Mouse (Mus musculus): Measurements from ENCODE around the gene Ube2e2. TPM values are rescaled to one million over a fixed set of nuclear protein-coding genes. Genes with fewer than 3 reads are reported as not detected.
"Not testable (repeated sequence)": the region's sequence is repeated elsewhere in the genome, so short reads cannot be mapped to it uniquely, and the experiment has no call there.

Ube2e2 gene
- polyA plus RNA-seq, 1 experiment: 42.6 TPM

GRCm38 (mm10) chr14:18678121-18678836, 215.8 kb downstream of the Ube2e2 start:
- Histone ChIP-seq H3K4me1 (ENCODE audit: control insufficient read depth, insufficient read depth, insufficient read length, low read length) (peaks cover 7% of the 10 kb centered on the region), H3K4me3 (ENCODE audit: insufficient read depth, low read depth, low read length) (no peak overlapping the region), H3K27ac (replicated peaks; ENCODE audit: low read depth, low read length) (no peak overlapping the region)

GRCm38 (mm10) chr14:18670712-18671111, 223.4 kb downstream of the Ube2e2 start:
- Histone ChIP-seq H3K4me3 (ENCODE audit: insufficient read depth, low read depth, low read length) (no peak overlapping the region), H3K4me1 (ENCODE audit: control insufficient read depth, insufficient read depth, insufficient read length, low read length) (no peaks in the 10 kb centered on the region), H3K27ac (replicated peaks; ENCODE audit: low read depth, low read length) (no peak overlapping the region)

GRCm38 (mm10) chr14:18669301-18669935, 224.6 kb downstream of the Ube2e2 start:
- H3K4me3 ChIP-seq (ENCODE audit: insufficient read depth, low read depth, low read length): no peak overlapping the region

GRCm38 (mm10) chr14:18668309-18668708, 225.8 kb downstream of the Ube2e2 start:
- not testable (repeated sequence) for H3K4me3 ChIP-seq (ENCODE audit: insufficient read depth, low read depth, low read length); H3K27ac ChIP-seq (replicated peaks; ENCODE audit: low read depth, low read length); H3K4me1 ChIP-seq (ENCODE audit: control insufficient read depth, insufficient read depth, insufficient read length, low read length)

More at GRCm38 (mm10) chr14:18669301-18669935, 224.6 kb downstream of the Ube2e2 start:
- Histone ChIP-seq H3K4me1 (ENCODE audit: control insufficient read depth, insufficient read depth, insufficient read length, low read length) (no peaks in the 10 kb centered on the region; the same call in 1 of the 2 replicates), H3K27ac (replicated peaks; ENCODE audit: low read depth, low read length) (no peak overlapping the region)

GRCm38 (mm10) chr14:18667755-18668154, 226.3 kb downstream of the Ube2e2 start:
- no peak overlapping the region for H3K4me3 ChIP-seq (ENCODE audit: insufficient read depth, low read depth, low read length)
- H3K27ac ChIP-seq (replicated peaks; ENCODE audit: low read depth, low read length): no peak overlapping the region
- no peaks in the 10 kb centered on the region; the same call in 1 of the 2 replicates for H3K4me1 ChIP-seq (ENCODE audit: control insufficient read depth, insufficient read depth, insufficient read length, low read length)

- Histone ChIP-seq H3K4me1 (ENCODE audit: control insufficient read depth, insufficient read depth, insufficient read length, low read length) (no peaks in the 10 kb centered on the region; the same call in 1 of the 2 replicates), H3K4me3 (ENCODE audit: insufficient read depth, low read depth, low read length) (no peak overlapping the region), H3K27ac (replicated peaks; ENCODE audit: low read depth, low read length) (no peak overlapping the region)
Observed at GRCm38 (mm10) chr14:18666251-18666650, 227.8 kb downstream of the Ube2e2 start.

- Histone ChIP-seq H3K4me1 (ENCODE audit: control insufficient read depth, insufficient read depth, insufficient read length, low read length) (no peaks in the 10 kb centered on the region; the same call in 1 of the 2 replicates), H3K27ac (replicated peaks; ENCODE audit: low read depth, low read length) (no peak overlapping the region), H3K4me3 (ENCODE audit: insufficient read depth, low read depth, low read length) (no peak overlapping the region)
Observed at GRCm38 (mm10) chr14:18665267-18666024, 228.6 kb downstream of the Ube2e2 start.

- Histone ChIP-seq H3K4me1 (ENCODE audit: control insufficient read depth, insufficient read depth, insufficient read length, low read length) (no peaks in the 10 kb centered on the region; the same call in 1 of the 2 replicates), H3K27ac (replicated peaks; ENCODE audit: low read depth, low read length) (no peak overlapping the region), H3K4me3 (ENCODE audit: insufficient read depth, low read depth, low read length) (no peak overlapping the region)
Observed at GRCm38 (mm10) chr14:18663666-18664065, 230.4 kb downstream of the Ube2e2 start.

- H3K27ac ChIP-seq (replicated peaks; ENCODE audit: low read depth, low read length): no peak overlapping the region
- H3K4me3 ChIP-seq (ENCODE audit: insufficient read depth, low read depth, low read length): no peak overlapping the region
- H3K4me1 ChIP-seq (ENCODE audit: control insufficient read depth, insufficient read depth, insufficient read length, low read length): no peaks in the 10 kb centered on the region
Observed at GRCm38 (mm10) chr14:18657777-18658753, 236.0 kb downstream of the Ube2e2 start.

- Histone ChIP-seq H3K27ac (replicated peaks; ENCODE audit: low read depth, low read length) (no peak overlapping the region), H3K4me1 (ENCODE audit: control insufficient read depth, insufficient read depth, insufficient read length, low read length) (no peaks in the 10 kb centered on the region), H3K4me3 (ENCODE audit: insufficient read depth, low read depth, low read length) (no peak overlapping the region)
Observed at GRCm38 (mm10) chr14:18649123-18649675, 244.9 kb downstream of the Ube2e2 start.

GRCm38 (mm10) chr14:18641656-18642055, 252.4 kb downstream of the Ube2e2 start:
- Histone ChIP-seq H3K4me3 (ENCODE audit: insufficient read depth, low read depth, low read length) (no peak overlapping the region), H3K27ac (replicated peaks; ENCODE audit: low read depth, low read length) (no peak overlapping the region), H3K4me1 (ENCODE audit: control insufficient read depth, insufficient read depth, insufficient read length, low read length) (no peaks in the 10 kb centered on the region)

- no peak overlapping the region for H3K27ac ChIP-seq (replicated peaks; ENCODE audit: low read depth, low read length)
- no peaks in the 10 kb centered on the region for H3K4me1 ChIP-seq (ENCODE audit: control insufficient read depth, insufficient read depth, insufficient read length, low read length)
- H3K4me3 ChIP-seq (ENCODE audit: insufficient read depth, low read depth, low read length): no peak overlapping the region
Observed at GRCm38 (mm10) chr14:18638753-18639456, 255.2 kb downstream of the Ube2e2 start.

- no peak overlapping the region for H3K4me3 ChIP-seq (ENCODE audit: insufficient read depth, low read depth, low read length)
- no peaks in the 10 kb centered on the region for H3K4me1 ChIP-seq (ENCODE audit: control insufficient read depth, insufficient read depth, insufficient read length, low read length)
- no peak overlapping the region for H3K27ac ChIP-seq (replicated peaks; ENCODE audit: low read depth, low read length)
Observed at GRCm38 (mm10) chr14:18637739-18638138, 256.3 kb downstream of the Ube2e2 start.

- H3K27ac ChIP-seq (replicated peaks; ENCODE audit: low read depth, low read length): no peak overlapping the region
Observed at GRCm38 (mm10) chr14:18628170-18628569, 265.9 kb downstream of the Ube2e2 start.

More at GRCm38 (mm10) chr14:18628170-18628569, 265.9 kb downstream of the Ube2e2 start:
- no peak overlapping the region for H3K4me3 ChIP-seq (ENCODE audit: insufficient read depth, low read depth, low read length)
- H3K4me1 ChIP-seq (ENCODE audit: control insufficient read depth, insufficient read depth, insufficient read length, low read length): no peaks in the 10 kb centered on the region

All from brown adipose tissue, adult 24 weeks (tissue).